Mouse (Mus musculus) heart, postnatal 10 days (tissue): Measurements from ENCODE around the gene Sspo. TPM values are rescaled to one million over a fixed set of nuclear protein-coding genes. Genes with fewer than 3 reads are reported as not detected.
"Not testable (repeated sequence)": the region's sequence is repeated elsewhere in the genome, so short reads cannot be mapped to it uniquely, and the experiment has no call there.

Experiments
- DNase-seq, 2 experiments: peaks; one replicate each; pipeline ENCODE4 v3.0.0; 2021
- intact Hi-C: fragments of 180-260 bp; cut with DNase I; formaldehyde crosslinking; loops from one replicate; pipeline ENCODE4 v1.15.1; 2025
- total RNA-seq, 2 experiments: library from RNA; stranded (reverse); gene quantifications; 2 replicates each; pipeline ENCODE4 v1.2.3; 2021

The Sspo gene
- total RNA-seq, 2 experiments from 2014 or later: 0.62 to 1.2 TPM

DNA sequence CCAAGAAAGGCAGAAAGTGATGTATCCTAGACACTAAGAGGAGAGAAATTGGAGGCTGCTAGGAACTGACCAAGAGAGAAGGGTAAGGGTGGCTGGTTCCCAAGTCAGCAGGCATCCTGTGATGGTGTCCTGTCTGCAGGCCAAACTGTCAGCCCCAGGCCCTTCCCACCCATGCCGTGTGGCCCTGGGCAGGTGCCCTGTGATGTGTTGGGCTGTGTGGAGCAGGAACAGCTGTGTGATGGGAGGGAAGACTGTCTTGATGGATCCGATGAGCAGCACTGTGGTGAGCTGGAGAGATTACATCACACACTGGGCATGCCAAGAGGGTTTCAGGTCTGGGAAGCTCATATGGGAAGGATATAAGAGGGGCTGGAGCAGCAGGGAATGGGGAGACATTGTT, 22.7 kb downstream of the Sspo start:
- intact Hi-C loops: no loop called here
- no peak for DNase-seq

DNA sequence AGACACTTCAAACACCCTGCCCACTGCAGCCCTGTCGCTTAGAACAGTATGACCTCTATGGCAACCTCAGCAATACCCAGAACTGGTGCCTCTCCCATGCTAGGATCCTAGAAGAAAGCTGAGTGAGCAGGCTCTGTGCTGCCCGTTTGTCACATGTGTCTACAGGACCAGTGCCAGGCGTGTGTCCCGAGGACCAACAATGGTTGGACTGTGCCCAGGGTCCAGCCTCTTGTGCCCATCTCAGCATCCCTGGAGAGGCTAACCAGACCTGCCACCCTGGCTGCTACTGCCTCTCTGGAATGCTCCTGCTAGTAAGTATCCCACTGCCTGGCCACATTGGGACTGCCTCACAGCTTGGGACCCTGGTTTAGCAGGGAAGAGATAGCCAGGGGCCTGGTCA, 30.4 kb downstream of the Sspo start:
- no peak for DNase-seq
- intact Hi-C loops: no loop called here

GRCm38 (mm10) chr6:48482501-48482900, 34.5 kb downstream of the Sspo start:
- no peak for DNase-seq
- intact Hi-C loops: no loop called here

DNA sequence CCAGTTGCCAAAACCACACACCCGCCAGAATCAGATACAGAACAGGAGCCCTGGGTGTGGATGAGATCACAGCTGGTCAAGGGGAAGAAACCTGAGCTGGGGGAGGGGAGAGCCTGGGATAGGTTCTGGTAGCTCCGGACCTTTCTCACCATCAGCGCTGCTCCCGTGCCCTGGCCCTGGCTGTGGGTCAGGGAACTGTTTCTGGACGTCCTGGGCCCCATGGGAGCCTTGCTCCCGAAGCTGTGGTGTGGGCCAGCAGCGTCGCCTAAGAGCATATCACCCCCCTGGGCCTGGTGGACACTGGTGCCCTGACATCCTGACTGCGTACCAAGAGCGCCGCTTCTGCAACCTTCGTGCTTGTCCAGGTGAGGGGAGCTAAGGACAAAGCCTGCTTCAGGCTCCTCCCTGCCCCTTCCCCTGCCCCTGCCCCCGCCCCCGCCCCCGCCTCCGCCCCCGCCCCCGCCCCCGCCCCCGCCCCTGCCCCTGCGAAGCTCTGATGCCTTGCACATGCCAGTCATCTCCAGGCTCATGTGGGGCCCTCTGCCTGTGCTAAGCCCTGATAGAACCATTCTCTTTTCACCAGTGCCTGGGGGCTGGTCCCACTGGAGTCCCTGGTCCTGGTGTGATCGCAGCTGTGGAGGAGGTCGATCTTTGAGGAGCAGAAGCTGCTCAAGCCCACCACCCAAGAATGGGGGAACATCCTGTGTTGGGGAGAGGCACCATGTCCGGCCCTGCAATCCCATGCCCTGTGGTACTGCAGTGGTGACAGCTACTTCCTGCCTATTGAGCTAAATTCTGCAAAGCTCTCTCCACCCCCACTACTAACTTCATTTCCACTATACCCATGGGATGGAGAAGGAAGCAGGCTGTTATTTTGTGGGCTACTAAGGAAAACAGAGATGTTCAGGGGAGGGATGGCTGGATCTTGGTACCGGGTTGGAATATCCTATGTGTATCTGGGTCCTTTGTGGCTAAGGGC, 40.0 kb downstream of the Sspo start:
- DNase-seq: peak; percentile 30 to 47
- intact Hi-C loops: no loop called here

DNA sequence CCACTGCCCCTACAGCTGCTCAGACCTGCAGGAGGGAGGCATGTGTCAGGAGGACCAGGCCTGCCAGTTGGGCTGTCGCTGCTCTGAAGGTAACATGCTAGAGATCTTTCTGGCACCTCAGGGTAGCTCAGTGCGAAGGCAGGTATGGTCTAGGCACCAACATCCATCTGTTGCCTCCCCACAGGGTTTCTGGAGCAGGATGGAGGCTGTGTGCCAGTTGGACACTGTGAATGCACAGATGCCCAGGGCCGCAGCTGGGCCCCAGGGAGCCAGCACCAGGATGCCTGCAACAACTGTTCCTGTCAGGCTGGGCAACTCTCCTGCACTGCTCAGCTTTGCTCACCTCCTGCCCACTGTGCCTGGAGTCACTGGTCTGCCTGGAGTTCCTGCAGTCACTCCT, 41.7 kb downstream of the Sspo start:
- DNase-seq: no peak
- intact Hi-C loops: no loop called here

DNA sequence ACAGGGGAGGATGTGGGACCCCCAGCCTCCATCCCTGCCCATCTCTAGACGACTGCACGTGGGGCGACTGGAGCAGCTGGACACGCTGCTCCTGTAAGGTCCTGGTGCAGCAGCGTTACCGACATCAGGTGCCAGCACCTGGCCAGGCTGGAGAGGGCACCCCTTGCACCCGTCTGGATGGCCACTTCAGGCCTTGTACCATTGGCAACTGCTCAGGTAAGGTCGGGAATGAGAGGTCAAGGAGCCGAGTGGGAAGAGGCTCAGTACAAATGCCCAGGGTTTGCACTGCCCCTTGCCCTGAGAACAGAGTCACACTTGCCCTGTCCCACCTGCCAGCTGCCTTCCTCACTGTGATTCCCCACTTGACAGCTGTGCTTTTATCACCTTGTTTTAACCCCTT, 43.3 kb downstream of the Sspo start:
- DNase-seq: no peak
- intact Hi-C loops: no loop called here

DNA sequence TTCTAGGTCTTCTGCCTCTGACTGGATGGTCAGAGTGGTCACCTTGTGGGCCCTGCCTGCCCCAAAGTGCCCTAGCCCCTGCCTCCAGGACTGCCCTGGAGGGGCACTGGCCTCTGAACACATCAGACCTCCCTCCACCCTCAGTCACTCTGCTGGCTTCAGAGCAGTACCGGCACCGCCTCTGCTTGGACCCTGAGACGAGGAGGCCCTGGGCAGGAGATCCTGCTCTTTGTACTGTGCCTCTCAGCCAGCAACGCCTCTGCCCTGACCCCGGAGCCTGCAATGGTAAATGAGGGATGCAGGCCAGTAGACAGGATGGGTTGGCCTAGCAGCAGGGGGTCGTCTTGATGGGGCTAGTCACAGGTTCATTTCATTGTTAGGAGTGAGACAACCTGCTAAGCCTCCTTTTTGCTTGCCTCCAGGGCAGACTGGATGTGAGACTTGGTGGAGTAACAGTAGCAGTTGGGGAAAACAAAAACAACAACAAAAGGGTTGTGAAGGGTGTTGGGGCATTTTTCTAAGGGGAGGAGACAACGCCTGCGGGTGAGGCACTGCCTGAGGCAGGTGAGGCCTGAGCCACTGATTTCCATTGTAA, 45.2 kb downstream of the Sspo start:
- intact Hi-C loops: no loop called here
- no peak for DNase-seq

DNA sequence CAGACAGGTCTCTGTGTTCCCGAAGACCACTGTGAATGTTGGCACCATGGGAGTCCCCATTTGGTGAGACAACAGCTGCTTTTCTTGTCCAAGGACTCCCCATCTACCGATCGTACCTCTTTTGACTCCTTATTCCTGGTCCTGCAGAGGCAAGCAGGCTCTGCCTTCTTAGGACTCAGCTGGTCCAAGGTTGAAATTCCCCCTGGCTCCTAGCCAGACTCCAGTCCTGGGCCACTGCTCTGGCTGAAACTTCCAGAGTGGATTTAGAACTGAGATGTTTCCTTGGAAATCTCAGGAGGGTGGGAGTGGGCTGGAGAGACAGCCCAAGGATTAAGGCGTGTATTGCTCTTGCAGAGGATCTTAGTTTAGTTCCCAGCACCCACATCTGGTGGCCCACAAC, 49.5 kb downstream of the Sspo start:
- no peak for DNase-seq
- intact Hi-C loops: no loop called here

GRCm38 (mm10) chr6:48503847-48504240, 55.8 kb downstream of the Sspo start:
- DNase-seq: no peak

DNA sequence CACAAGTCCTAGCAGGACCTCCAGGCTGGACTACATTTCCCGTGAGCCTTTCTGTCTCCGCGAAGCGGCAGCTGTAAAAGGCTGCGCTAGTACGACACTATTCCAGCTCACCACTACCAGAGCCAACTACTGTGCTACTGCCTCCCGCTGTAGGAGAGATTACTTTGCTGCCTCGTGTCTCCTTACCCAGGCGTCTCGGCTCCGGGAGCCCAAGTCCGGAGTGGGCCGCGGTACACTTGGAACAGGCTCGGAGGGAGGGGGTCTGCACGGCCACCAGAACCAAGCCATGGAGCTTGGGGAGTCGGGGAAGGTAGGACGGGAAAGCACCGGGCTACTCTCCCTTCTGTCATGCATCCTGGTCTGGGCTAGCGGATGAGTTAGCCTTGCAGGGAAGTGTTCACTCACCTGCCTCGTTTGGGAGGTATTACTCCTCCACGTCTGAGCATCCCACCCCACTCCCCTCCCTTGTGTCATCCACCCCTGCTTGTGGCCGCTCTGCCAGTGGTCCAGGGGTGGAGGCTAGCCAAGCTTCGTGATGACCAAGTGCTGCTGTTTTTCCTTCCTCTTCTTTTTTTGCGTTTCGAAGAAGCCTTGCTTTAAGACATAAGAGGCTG, 56.3 kb downstream of the Sspo start:
- intact Hi-C loops: loop anchor here (2.0 to 5.0 kb wide), 2 partner anchors 60 to 107 kb away; partner anchors contain the start of genes Krba1 and Zfp467
- DNase-seq: peak; percentile 88

More at GRCm38 (mm10) chr6:48503847-48504240, 55.8 kb downstream of the Sspo start:
- intact Hi-C loops: loop anchor here (2.0 to 5.0 kb wide), 2 partner anchors 59 to 107 kb away; partner anchors contain the start of genes Krba1 and Zfp467

DNA sequence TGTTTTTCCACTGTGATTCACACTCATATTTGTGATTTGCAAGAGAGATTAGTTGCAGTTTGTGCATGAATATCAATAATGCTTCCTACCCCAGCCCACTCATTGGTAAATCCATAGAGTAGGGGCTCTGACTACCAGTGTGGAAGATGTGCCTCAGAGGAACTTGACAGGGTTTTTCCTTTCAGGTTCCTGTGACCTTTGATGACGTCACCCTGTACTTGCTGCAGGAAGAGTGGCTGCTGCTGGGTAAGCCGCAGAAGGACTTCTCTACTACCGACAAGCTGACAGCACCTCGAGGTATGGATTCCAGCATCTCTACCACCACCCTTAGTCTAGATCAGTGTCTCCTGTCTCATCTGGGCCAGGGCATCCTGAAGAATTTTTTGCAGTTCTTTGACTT, 60.1 kb downstream of the Sspo start:
- no peak for DNase-seq
- intact Hi-C loops: no loop called here

- intact Hi-C loops: no loop called here
These were observed 62.4 kb downstream of the Sspo start for GRCm38 (mm10) chr6:48510426-48510825.

GRCm38 (mm10) chr6:48511861-48512260, 63.8 kb downstream of the Sspo start:
- intact Hi-C loops: no loop called here
- DNase-seq: no peak

More at GRCm38 (mm10) chr6:48510426-48510825, 62.4 kb downstream of the Sspo start:
- DNase-seq: no peak

- DNase-seq, intact Hi-C loops: not testable (repeated sequence)
These were observed 76.9 kb downstream of the Sspo start for GRCm38 (mm10) chr6:48524882-48525281.

GRCm38 (mm10) chr6:48527901-48528300, 79.9 kb downstream of the Sspo start:
- no peak for DNase-seq
- intact Hi-C loops: no loop called here

- intact Hi-C loops: no loop called here
- no peak for DNase-seq
These were observed 81.2 kb downstream of the Sspo start for GRCm38 (mm10) chr6:48529261-48529660.

DNA sequence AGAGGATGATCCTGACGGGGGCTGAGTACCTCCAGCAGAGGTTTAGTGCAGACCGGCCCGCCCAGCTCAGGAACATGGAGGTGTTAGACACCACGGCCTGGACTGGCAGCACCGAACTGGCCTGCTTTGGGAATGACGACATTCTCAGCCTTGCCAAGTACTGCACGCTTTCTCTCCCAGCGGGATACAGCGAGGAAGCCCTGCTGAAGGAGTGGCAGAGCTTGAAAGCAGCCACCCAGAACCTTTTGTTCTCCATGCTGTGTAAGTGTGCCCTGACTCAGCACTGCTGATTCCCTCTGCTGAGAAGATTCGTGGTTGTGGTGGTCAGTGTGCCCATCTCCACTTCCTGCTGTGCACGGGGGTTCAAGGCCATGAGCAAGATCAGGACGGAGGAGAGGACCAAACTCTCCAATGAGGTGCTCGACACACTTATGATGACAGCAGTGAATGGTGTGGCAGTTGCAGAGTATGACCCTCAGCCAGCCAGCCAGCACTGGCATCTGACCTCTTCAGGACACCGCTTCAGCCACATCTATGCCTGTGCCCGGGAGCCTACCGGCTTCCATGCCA, 81.9 kb downstream of the Sspo start:
- intact Hi-C loops: no loop called here
- no peak for DNase-seq

DNA sequence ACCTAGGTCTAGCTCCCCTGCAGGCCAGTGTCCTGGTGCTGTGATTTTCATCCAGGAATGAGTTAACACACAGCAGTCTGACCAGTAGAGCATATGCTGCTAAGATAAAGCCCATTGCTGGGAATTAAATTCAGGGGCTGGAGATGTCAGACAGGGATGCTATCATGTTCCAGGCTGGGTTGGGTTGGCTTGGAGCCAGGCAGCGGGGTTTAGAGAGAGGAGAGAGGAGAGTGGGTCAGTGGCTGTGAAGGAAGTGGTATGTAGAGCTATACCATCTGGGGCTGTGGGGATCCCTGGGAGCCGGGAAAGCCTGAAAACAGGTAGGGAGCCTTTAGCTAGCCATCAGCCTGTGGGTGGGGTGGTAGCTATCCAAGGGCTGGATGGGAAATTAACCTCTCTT, 82.8 kb downstream of the Sspo start:
- intact Hi-C loops: no loop called here
- no peak for DNase-seq

DNA sequence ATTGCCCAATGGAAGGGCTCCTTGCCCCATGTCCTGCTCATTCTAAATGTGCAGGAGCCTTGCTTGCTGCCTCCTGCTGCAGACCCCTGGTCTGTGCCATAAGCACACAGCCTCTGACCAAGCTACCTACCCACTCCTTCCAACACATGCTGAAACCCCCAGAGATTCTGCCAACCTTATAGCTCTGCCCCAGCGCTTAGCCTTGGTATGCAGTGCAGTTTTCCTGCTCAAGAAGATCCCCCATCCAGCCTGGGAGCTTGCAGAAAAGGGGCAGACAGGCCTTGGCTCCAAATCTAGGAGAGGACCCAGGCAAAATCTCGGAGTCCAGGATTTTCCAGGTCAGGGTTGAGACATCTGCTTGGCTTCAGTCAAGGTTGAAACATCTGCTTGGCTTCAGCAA, 85.4 kb downstream of the Sspo start:
- intact Hi-C loops: no loop called here
- DNase-seq: no peak

GRCm38 (mm10) chr6:48534913-48535312, 86.9 kb downstream of the Sspo start:
- intact Hi-C loops: loop anchor here (5.0 kb wide), 2 partner anchors 237 to 358 kb away; partner anchors contain the start of gene Gimap3

GRCm38 (mm10) chr6:48536091-48536490, 88.1 kb downstream of the Sspo start:
- no peak for DNase-seq
- intact Hi-C loops: loop anchor here (5.0 kb wide), 2 partner anchors 236 to 359 kb away; partner anchors contain the start of gene Gimap3

More at GRCm38 (mm10) chr6:48534913-48535312, 86.9 kb downstream of the Sspo start:
- DNase-seq: no peak
